Mouse (Mus musculus): ENCODE data around the gene Cdc42bpg. TPM values are rescaled to one million over a fixed set of nuclear protein-coding genes. Genes with fewer than 3 reads are reported as not detected.

The Cdc42bpg gene
- polyA plus RNA-seq, 1 experiment from 2014 or later: 0.20 TPM

DNA sequence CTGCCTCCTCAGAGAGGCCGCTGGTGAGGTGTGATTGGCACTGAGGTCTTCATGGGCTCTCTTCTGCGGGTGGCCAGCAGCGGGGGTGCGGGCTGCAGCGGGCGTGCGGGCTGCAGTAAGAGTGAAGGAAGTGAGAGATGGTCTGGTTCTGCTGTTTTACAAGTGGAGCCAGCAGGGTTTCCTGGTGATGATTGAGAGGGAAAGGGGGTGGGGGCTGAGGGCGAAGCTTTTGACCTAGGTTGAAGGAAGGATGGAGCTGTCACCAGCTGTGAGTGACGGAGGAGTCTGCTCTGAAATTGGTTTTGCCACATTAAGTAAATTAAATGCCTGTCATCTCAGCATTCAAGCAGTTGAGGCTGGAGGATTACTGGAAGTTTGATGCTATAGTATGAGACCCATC, 42.5 kb downstream of the Cdc42bpg start:
- Histone ChIP-seq H3K27ac (peak overlapping the region; percentile 63), H3K9me3 (replicated peaks) (no peaks in the 10 kb centered on the region), H3K4me3 (no peak overlapping the region), H3K9ac (peak overlapping the region; percentile 42; the same call in 1 of the 2 replicates), H3K27me3 (replicated peaks) (no peaks in the 10 kb centered on the region), H3K4me2 (peak overlapping the region; percentile 42), H3K36me3 (peaks cover 62% of the 10 kb centered on the region), H3K4me1 (peaks cover 49% of the 10 kb centered on the region)
- WGBS (ENCODE audit: insufficient replicate concordance): 34% methylated on average over 9 of the region's 9 CpGs
- no peak for ATAC-seq

DNA sequence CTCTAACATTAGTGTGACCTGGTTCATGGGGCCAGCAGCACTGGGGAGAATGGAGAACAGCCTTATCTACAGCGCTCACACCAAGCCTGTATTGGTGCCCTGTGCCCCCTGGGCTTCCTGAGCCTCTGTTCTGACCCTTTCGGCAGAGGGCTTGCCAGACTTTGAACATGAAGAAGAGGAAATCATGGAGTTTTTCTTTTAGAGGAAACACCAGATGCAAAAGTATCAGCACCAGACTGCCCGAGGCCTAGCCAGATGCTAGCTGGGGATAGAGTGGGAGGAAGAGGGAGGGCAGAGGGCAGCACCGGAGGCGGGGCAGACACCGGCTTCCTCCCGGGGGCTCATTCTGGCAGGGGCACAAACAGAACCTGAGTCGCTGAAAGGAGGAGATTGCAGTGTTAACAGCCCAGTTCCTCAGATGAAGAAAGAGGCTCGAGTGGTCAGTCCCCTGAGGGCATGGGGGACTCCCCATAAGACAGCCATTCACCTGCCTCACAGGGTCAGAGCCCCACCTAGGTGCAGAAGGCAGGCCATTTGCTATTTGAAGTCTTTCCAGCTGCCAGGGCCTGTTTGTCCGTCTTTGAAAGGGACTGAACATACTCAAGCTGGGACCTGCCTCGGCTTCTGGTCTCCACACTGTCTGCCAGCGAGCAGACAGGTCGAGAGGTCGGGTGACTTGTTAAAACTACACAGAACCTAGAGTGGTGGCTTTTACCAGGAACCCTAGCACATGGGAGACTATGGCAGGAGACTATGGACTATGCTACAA, 43.1 kb downstream of the Cdc42bpg start:
- no peaks in the 10 kb centered on the region for H3K27me3 ChIP-seq (replicated peaks)
- peaks cover 61% of the 10 kb centered on the region for H3K36me3 ChIP-seq
- peak overlapping the region; percentile 42 for H3K9ac ChIP-seq
- peak overlapping the region; percentile 63 for H3K27ac ChIP-seq
- no peak overlapping the region for H3K4me3 ChIP-seq
- WGBS (ENCODE audit: insufficient replicate concordance): 22% methylated on average over 14 of the region's 14 CpGs
- H3K4me1 ChIP-seq: peaks cover 45% of the 10 kb centered on the region
- ATAC-seq: peak; percentile 66
- H3K4me2 ChIP-seq: peak overlapping the region; percentile 42
- no peaks in the 10 kb centered on the region for H3K9me3 ChIP-seq (replicated peaks)

DNA sequence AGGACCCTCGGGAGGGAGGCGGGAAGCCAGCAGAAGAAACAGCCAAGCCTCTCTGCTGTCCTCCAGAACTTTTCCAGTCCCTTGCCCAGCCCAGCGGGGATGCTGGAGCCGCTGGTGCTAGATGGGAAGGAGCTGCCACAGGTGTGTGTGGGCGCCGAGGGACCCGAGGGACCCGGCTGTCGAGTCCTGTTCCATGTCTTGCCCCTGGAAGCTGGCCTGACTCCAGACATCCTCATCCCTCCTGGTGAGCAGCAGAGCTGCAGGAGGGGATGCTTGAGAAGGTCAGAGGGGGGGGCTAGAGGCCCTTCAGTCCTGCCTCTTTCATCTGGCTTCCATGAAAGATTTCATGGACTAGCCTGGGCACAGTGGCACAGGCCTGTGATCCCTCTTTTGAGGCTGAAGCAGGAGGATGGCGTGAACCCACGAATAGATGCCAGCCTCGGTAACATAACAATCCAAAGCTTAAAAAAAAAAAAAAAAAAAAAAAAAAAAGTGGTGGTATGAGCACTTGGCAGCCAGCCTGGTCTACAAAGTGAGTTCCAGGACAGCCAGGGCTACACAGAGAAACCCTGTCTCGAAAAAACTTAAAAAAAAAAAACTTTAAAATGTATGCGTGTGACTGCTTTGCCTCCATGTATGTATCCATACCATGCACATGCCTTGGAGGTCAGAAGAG, 45.3 kb downstream of the Cdc42bpg start:
- Histone ChIP-seq H3K27ac (no peak overlapping the region), H3K4me2 (no peak overlapping the region), H3K4me1 (peaks cover 36% of the 10 kb centered on the region), H3K9ac (no peak overlapping the region), H3K4me3 (no peak overlapping the region), H3K27me3 (replicated peaks) (no peaks in the 10 kb centered on the region), H3K36me3 (peaks cover 42% of the 10 kb centered on the region), H3K9me3 (replicated peaks) (no peaks in the 10 kb centered on the region)
- 76% methylated on average over 14 of the region's 14 CpGs for WGBS (ENCODE audit: insufficient replicate concordance)
- ATAC-seq: no peak

DNA sequence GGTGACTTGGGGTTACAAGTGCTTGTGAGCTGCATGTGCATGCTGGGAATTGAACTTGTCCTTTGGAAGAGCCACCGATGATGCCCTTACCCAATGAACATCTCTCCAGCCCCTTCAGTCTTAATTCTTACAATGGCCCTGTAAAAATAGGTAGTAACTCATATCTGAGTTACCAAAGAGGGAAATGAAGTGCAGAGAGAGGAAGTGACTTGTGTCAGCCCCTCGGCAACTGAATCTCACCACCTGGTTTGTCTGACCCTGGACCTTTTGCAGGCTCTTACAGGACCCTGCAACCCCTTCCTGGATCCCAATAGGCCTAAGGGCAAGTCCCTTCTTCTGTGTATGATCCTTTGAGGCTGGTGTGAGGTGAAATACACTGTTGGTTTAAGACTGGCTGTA, 45.9 kb downstream of the Cdc42bpg start:
- H3K27me3 ChIP-seq (replicated peaks): no peaks in the 10 kb centered on the region
- peaks cover 37% of the 10 kb centered on the region for H3K36me3 ChIP-seq
- no peak overlapping the region for H3K9ac ChIP-seq
- no peak overlapping the region for H3K4me3 ChIP-seq
- peaks cover 33% of the 10 kb centered on the region for H3K4me1 ChIP-seq
- no peak overlapping the region for H3K4me2 ChIP-seq
- no peaks in the 10 kb centered on the region for H3K9me3 ChIP-seq (replicated peaks)
- H3K27ac ChIP-seq: no peak overlapping the region
- no peak for ATAC-seq
- 43% methylated on average over 2 of the region's 2 CpGs for WGBS (ENCODE audit: insufficient replicate concordance)

DNA sequence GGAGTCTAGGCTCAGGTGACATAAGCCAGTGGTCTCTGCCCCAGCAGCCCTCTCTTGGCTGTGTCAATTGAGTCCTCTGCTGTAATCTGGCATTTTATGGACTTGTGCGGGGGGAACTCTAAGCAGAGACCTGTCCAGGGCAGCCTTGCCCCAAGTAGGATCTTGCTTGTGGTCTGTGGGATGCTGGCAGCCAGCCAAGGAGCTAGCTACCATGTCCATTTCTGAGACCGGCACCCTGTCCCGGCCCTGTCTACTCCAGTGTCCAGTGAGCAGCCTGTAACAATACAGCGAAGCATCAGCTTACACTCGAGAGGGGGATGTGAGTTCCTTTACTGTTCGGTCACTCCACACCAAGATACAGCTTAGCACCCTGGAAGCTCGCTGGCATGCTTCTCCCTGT, 47.8 kb downstream of the Cdc42bpg start:
- peaks cover 14% of the 10 kb centered on the region for H3K4me1 ChIP-seq
- no peak overlapping the region for H3K9ac ChIP-seq
- no peaks in the 10 kb centered on the region for H3K27me3 ChIP-seq (replicated peaks)
- H3K27ac ChIP-seq: no peak overlapping the region
- H3K4me2 ChIP-seq: no peak overlapping the region
- peaks cover 32% of the 10 kb centered on the region for H3K36me3 ChIP-seq
- H3K4me3 ChIP-seq: no peak overlapping the region
- 82% methylated on average over 7 of the region's 7 CpGs for WGBS (ENCODE audit: insufficient replicate concordance)
- no peaks in the 10 kb centered on the region for H3K9me3 ChIP-seq (replicated peaks)
- ATAC-seq: no peak

DNA sequence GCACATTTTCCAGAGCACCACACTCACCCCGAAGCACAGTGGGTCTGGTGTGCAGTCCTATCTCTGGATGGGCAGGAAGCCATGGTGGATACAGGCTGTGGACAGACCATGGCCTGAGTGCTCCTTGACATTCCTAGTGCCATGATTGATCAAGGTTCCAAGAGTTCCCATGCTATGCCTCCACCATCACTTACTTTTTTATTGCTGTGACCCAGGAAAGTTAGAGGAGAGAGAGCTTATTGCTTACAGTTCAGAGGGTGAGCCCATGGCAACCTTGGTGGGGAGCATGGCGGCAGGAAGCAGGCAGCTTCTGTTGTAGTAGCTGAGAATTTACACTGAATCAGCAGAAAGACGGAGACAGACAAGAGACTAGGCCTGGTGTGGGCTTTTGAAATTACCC, 55.0 kb downstream of the Cdc42bpg start:
- 75% methylated on average over 3 of the region's 3 CpGs for WGBS (ENCODE audit: insufficient replicate concordance)
- H3K27ac ChIP-seq: no peak overlapping the region
- no peaks in the 10 kb centered on the region for H3K27me3 ChIP-seq (replicated peaks)
- H3K4me3 ChIP-seq: no peak overlapping the region
- H3K4me2 ChIP-seq: no peak overlapping the region
- no peak for ATAC-seq
- peaks cover 35% of the 10 kb centered on the region for H3K36me3 ChIP-seq
- H3K9ac ChIP-seq: no peak overlapping the region
- peaks cover 37% of the 10 kb centered on the region for H3K4me1 ChIP-seq
- no peaks in the 10 kb centered on the region for H3K9me3 ChIP-seq (replicated peaks)

DNA sequence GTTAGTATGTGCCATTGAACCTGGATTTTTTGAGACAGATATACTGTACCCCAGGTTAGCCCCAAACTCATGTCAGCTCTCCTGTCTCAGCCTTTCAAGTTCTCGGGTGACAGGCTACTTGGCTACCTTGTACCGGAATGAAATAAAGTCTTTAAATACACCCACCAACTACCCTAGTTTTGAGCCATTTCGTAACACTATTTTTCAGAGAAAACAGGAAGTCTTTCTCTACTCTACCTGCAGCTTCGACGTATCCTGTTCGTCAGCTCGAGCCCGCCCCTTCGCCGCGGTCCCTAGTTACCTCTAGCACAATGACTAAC, 56.8 kb downstream of the Cdc42bpg start:
- Histone ChIP-seq H3K9ac (peak overlapping the region; percentile 65), H3K4me3 (peak overlapping the region; percentile 99), H3K4me2 (peak overlapping the region; percentile 86), H3K36me3 (peaks cover 52% of the 10 kb centered on the region), H3K27ac (peak overlapping the region; percentile 97), H3K9me3 (replicated peaks) (no peaks in the 10 kb centered on the region), H3K27me3 (replicated peaks) (no peaks in the 10 kb centered on the region), H3K4me1 (peaks cover 49% of the 10 kb centered on the region)
- WGBS (ENCODE audit: insufficient replicate concordance): 4% methylated on average over 11 of the region's 11 CpGs
- ATAC-seq: no peak

DNA sequence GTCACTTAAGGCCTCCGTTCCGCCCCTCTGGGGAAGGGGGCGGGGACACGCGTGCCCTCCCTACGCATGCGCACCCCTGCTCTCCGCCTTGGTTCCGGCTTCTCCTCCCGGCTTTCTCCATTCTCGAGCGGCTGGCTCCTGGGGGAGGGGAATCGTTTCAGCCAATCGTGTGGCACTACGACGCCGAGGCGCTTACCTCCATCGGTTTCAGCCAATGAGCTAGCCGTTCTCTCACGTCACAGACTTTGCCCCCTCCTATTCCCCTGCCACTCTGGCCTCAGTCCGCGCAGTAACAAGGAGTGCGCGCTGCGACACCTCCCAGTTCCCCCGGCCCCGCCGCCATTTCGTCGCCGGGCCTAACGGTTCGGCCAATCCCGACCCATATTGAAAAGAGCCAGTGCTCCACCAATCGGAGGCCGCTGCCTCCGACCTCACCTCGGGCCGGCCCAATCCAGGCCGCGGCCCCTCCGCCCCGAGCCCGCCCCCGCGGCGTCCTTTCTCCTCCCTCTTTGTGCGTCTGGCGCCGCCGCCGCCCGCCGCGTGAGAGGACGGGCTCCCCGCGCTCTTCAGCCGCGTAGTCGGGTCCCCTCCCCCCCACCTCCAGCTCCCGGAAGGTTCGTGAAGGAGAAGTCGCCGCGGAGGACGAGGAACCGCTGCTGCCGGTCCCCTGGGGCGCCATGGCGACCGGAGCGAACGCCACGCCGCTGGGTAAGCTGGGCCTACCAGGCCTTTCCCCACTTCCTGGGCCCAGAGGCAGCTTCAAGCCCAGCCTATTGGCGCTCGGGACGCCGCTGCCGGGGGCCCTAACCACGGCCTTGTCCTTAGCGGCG, 57.4 kb downstream of the Cdc42bpg start, which contains the start of gene Sf1:
Gene Sf1 (plus strand): TSS at position 280 of the 830 bp plus-strand sequence.
- under 1% methylated on average over 85 of the region's 85 CpGs for WGBS (ENCODE audit: insufficient replicate concordance)
- peaks cover 49% of the 10 kb centered on the region for H3K4me1 ChIP-seq
- H3K4me2 ChIP-seq: peak within 1 kb of the TSS; percentile 86
- H3K27ac ChIP-seq: peak within 1 kb of the TSS; percentile 97
- peak within 1 kb of the TSS; percentile 99 for H3K9ac ChIP-seq
- ATAC-seq: peak; percentile 92
- peaks cover 58% of the 10 kb centered on the region for H3K36me3 ChIP-seq
- H3K4me3 ChIP-seq: peak within 1 kb of the TSS; percentile 99
- H3K9me3 ChIP-seq (replicated peaks): no peaks in the 10 kb centered on the region
- H3K27me3 ChIP-seq (replicated peaks): no peaks in the 10 kb centered on the region

DNA sequence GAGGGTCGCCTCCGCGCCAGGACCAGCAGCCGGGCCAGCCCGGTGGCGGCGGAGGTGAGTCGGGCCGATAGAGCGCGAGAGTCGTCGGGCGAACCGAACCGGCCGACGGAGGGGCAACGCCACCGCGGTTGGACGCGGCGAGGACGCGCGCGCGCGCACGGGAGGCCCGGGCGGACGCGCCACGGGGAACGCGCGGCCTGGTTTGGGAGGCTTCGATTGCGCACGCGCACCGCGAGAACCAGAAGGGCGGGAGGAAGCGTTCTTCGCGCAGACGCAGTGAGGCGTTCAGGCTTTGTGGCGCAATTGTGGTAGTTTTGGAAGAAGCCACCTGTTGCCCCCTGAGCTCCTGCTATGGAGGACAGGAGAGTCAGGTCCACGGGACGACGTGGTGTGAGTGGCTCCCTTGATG, 58.1 kb downstream of the Cdc42bpg start:
- H3K27ac ChIP-seq: peak overlapping the region; percentile 97
- peak overlapping the region; percentile 86 for H3K4me2 ChIP-seq
- H3K4me3 ChIP-seq: peak overlapping the region; percentile 99
- under 1% methylated on average over 55 of the region's 55 CpGs for WGBS (ENCODE audit: insufficient replicate concordance)
- H3K9ac ChIP-seq: peak overlapping the region; percentile 99
- no peaks in the 10 kb centered on the region for H3K27me3 ChIP-seq (replicated peaks)
- ATAC-seq: no peak
- H3K36me3 ChIP-seq: peaks cover 65% of the 10 kb centered on the region
- no peaks in the 10 kb centered on the region for H3K9me3 ChIP-seq (replicated peaks)
- peaks cover 49% of the 10 kb centered on the region for H3K4me1 ChIP-seq

DNA sequence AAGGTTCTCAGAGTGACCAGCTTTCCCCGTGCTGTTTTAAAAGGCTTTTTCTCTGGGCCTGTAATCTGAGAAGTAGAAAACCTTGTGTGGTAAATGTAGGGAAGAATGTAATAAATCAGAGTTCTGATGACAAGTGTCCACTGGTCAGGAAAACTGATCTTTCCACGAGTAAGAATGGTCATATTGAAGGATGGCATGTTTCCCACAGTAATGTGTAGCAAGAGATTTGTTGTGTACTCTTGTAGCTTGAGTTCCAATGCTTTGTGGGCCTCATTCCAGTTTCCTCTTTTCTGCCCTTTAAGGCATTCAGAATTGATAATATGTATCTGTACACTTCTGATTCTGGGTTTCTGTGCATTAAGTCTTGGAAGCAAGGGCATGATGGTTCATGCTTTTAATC, 58.6 kb downstream of the Cdc42bpg start:
- Histone ChIP-seq H3K27me3 (replicated peaks) (no peaks in the 10 kb centered on the region), H3K27ac (peak overlapping the region; percentile 97), H3K4me3 (peak overlapping the region; percentile 99), H3K4me1 (peaks cover 49% of the 10 kb centered on the region), H3K9ac (peak overlapping the region; percentile 99), H3K36me3 (peaks cover 68% of the 10 kb centered on the region), H3K4me2 (peak overlapping the region; percentile 86), H3K9me3 (replicated peaks) (no peaks in the 10 kb centered on the region)
- 1% methylated on average over 2 of the region's 2 CpGs for whole genome bisulfite sequencing (ENCODE audit: insufficient replicate concordance)
- ATAC-seq: no peak

DNA sequence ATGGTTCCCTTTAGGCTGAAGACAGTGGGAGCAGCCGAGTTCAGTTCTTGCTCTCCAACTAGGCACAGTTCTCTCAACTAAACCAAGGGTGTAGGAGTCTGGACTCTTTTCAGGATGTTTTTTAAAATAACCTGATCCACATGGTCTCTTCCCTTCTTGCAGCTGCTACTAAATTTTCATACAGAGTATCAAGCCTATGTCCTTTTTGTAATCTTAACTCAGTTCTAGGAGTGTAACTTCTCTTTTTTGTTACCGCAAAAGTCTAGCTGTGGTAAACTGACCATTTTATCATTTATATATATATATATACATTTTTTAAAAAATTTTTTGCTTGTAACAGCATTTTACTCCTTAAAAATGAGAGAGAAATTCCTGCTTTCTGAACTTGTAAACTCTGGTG, 63.9 kb downstream of the Cdc42bpg start:
- no peak for ATAC-seq
- no peak overlapping the region for H3K9ac ChIP-seq
- H3K4me1 ChIP-seq: peaks cover 29% of the 10 kb centered on the region
- no peak overlapping the region for H3K4me2 ChIP-seq
- no peaks in the 10 kb centered on the region for H3K9me3 ChIP-seq (replicated peaks)
- H3K4me3 ChIP-seq: no peak overlapping the region
- 89% methylated on average over 2 of the region's 2 CpGs for WGBS (ENCODE audit: insufficient replicate concordance)
- peaks cover 100% of the 10 kb centered on the region for H3K36me3 ChIP-seq
- no peak overlapping the region for H3K27ac ChIP-seq
- no peaks in the 10 kb centered on the region for H3K27me3 ChIP-seq (replicated peaks)

DNA sequence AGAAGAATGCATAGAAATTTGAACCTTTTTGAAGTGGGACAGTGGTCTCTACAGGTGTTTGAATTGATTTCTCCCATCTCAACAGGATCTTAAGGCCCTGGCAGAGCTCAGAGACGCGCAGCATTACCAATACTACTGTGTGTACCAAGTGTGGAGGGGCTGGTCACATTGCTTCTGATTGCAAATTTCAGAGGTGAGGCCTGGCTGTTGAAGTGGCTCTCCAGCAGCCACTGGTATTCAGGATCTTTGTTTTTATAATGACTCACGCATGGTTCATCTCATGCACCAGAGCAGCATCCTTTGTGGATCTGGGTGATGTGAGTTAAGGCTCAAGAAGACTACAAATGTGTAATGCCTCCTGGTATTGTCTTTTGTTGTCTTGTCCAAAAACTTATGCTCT, 66.2 kb downstream of the Cdc42bpg start:
- no peak overlapping the region for H3K9ac ChIP-seq
- no peak for ATAC-seq
- no peak overlapping the region for H3K27ac ChIP-seq
- H3K4me1 ChIP-seq: peaks cover 7% of the 10 kb centered on the region; the same call in 1 of the 2 replicates
- H3K9me3 ChIP-seq (replicated peaks): no peaks in the 10 kb centered on the region
- H3K4me2 ChIP-seq: no peak overlapping the region
- 87% methylated on average over 3 of the region's 3 CpGs for WGBS (ENCODE audit: insufficient replicate concordance)
- H3K36me3 ChIP-seq: peaks cover 100% of the 10 kb centered on the region
- H3K27me3 ChIP-seq (replicated peaks): no peaks in the 10 kb centered on the region
- no peak overlapping the region for H3K4me3 ChIP-seq

Measured in liver, embryonic 12.5 days (tissue).